Mouse (Mus musculus): ENCODE results near the gene Stx1a.
A peak's percentile ranks its signal among the peaks of the same experiment; 100 is the strongest.

The Stx1a gene

DNA sequence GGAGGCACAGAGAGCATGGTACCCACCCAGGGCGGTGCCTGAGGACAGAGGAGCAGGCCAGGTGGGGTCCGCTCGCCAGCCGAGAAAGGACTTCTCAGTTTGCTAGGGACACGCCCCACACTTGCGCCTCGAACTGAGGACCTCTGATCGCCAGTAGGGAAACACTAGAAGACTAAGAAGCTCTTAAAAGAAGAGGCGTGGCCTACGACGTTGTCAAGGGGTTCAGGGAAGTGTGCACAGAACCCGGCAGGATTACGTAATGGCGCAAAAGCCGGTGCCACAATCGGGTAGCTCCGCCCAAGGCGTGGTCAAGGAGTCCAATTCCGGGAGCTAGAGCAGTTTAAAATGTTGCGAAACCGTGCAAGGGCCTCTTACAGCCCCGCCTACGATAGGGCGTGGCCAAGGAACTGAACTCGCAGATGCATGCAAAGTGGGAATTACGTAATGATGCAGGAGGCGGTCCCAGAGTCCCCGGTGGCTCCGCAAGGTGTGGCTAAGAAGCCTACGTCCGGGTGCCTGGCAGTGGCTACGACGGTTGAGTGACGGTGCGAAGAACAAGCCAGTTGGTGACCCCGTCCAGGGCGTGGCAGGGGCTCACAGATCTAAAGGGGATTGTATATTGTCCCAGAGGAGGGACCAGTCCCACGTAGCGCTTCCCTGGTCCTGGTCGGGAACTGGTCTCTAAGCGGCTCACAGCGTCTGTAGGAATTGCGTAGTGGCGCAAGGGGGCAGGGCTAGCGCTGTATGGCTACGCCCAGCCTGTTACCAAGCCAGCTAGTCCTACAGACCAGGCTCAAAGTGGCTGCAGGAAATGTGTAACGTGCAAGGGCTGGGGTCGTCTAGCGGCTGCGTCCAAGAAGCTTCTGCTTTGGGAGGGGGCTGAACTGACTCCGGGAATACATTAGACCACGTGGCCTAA is 14.4 kb upstream of the Stx1a start, which contains the start of gene Abhd11:
Abhd11 (plus strand) TSS at position 482 of the 919 bp plus-strand sequence.
- peak; percentile 100 for DNase-seq (ENCODE audit: low read depth, low spot score)

DNA sequence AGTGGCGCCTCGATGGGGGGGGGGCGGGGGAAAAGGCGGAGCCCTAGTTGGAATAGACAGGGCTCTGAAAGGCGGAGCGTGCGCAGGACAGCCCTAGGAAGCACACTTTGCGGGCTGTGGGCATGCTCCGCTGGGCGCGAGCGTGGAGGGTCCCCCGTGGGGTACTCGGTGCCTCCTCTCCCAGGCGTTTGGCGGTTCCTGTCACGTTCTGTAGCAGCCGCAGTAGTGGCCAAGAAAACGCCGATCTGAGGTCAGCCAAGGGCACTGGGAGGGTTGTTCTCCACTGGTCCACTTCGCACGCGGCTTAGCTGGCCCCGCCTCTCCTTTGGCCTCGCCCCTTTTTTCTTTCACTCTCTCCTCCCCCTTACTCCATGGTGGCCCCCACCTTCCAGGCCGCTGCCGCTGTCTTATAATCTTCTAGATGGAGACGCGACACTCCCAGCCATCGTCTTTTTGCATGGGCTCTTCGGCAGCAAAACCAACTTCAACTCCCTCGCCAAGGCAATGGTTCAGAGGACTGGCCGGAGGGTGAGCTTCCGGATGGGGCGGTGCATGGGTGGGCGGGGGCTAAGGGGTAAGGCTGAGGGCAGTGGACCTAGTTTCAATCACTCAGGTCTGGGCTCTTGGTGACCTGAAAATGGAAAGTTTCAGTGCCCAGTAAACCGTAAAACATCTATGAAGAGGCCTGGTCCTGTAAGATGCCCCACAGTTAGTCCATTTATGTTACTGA is 13.5 kb upstream of the Stx1a start:
- DNase-seq (ENCODE audit: low read depth, low spot score) = peak; percentile 94

DNA sequence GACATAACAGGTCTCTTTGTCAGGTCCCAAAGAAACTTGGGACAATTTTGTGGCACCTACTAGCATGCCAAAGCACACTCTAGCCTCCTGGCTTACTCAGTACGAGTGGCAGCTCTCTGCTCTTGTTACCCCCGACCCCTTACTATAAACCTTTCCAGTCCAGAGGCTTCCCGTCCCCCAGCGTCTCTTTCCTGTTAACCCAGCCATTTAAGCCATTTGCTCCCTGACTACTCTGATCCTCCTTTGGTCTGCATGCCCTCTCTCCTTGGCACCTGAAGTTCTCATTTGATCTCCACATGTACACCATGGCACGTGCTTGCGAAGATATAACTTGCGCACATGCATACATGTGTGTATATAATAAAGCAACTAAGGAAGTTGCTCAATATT is 13.0 kb upstream of the Stx1a start:
- peak; percentile 17 for DNase-seq (ENCODE audit: low read depth, low spot score)

DNA sequence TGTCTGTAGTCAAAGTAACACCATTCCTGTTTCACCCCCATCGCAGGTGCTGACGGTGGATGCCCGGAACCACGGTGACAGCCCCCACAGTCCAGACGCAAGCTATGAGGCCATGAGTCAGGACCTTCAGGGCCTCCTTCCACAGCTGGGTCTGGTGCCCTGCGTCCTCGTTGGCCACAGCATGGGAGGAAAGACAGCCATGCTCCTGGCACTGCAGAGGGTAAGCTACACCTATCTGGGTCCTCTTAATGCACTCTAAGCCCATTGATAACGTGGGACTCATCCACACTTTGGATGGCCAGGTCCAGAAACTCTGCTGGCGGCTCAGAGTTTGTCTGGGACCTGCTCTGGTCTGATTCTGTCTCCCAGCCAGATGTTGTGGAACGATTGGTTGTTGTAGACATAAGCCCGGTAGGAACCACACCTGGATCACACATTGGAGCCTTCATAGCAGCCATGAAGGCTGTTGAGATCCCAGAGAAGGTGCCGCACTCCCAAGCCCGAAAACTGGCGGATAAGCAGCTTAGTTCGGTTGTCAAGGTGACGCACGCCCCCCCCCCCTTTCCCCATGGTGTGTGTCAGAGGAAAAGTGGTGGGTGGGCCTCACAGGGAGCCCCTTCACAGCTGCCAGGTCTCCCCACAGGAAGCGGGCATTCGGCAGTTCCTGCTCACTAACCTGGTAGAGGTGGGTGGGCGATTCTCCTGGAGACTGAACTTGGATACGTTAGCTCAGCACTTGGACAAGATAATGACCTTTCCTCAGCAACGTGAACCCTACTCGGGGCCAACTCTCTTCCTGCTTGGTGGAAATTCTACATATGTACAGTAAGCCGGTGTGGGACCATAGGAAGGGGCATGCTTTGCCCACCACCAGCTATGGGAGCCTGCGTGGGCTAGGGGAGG is 12.2 kb upstream of the Stx1a start:
- no peak for DNase-seq (ENCODE audit: low read depth, low spot score)

DNA sequence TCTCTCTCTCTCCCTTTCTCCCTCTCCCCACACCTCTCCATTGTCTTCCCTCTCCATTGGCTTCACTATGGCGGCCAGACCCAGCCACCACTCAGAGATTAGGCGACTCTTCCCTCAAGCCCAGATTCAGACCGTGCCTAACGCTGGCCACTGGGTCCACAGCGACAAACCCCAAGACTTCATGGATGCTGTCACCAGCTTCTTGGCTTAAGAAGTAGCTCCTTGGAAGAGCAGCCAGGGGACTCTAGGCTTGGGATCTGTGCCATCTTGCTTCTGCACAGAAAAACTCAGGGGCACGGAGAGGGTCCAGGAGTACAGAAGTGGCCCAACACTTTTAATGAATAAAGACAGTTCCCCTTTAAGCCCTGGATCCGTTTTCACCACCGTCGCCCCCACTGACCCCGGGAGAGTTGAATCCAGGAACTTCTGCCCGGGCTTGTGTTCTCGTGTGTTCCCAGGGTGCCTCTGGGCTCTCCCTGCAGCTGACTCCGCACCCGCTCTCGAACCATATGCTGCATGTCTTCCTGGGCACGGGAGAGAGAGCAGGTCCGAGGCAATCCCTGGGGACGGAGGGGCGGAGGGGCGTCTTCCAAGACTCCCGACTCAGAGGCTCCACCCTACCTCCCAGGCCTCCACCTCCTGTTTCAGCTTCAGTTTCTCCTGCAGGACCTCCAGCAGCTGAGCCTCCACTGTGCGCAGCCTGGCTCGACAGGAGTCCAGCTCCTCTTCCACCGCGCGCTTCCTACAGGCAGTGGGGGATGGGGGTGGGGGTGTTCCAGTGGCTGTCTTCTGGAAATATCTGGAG is 11.3 kb upstream of the Stx1a start:
- peak; percentile 18 for DNase-seq (ENCODE audit: low read depth, low spot score)

DNA sequence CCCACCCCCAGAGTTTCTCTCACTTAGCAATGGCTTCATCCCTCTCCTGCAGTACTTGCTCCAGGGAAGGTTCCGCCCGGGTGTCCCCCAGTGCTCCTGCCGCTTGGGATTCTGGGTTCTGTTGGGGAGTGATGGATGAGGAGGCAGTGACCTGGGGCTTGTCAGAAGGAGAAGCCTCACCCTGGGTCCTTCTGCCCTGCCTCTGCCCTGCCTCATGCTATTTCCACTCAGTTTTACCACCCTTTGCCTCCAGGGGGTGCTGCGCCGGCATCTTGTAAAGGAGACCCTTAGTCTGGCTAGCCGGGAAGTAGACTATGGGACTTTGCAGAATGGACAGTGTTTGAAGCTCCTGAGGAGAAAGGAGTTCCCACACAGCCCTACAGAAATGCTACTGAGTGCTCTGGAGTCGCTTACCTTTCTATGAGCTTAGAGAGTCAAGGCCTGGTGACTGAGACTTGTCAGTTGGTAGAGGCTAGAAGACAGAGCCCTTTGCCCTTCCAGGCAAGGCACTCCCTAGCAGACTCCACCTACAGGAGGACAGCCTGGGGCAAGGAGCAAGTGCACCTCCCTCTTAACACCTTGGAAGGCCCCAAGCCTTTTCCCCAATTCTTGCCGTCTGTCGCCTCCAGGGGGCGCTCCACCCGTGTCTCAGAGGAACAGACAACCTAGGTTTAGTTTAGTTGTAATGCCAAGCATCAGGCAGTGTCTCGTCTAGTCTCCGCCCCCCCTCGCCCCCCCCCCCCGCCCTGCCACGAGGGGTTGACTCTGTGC is 10.4 kb upstream of the Stx1a start:
- peak; percentile 92 for DNase-seq (ENCODE audit: low read depth, low spot score)

DNA sequence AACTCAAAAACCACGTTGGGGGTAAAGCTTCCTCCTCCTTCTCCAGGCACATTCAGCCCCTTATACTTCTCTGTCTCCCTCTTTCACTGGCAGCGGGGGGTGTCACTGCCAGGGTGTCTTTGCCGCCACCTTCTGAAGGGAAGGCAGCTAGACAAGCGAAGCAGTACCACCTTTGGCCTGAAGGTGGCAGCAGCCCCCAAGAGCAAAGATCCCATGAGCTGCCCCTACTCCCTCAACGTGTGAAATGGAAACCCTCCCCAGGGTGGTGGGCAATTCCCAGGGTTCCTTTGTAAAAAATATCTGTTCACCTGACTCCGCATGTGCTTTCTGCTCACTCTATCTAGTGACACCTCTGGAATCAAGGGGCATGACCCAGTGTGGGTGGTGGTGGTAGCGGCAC is 7.8 kb upstream of the Stx1a start:
- DNase-seq (ENCODE audit: low read depth, low spot score) = peak; percentile 93

DNA sequence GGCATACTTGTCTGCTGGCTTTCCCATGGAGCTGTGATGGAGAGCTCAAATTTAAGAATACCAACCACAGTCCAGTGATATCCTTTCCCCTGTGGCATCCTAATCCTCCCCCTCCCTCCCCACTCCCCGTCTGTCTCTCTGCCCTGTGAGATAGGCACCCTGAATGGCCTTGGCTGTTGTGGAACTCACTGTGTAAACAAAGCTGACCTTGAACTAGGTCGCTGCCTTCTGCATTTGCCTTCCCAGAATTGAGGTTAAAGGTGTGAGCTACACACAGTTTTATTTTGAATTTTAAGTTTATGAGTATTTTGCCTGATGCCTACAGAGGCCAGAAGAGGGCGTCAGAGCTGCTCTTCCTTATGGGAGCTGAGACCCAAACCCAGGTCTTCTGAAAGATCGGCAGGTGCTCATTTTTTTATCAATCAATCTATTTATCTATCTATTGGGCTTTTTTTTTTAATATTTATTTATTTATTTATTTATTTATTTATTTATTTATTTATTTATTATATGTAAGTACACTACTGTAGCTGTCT is 7.0 kb upstream of the Stx1a start:
- peak; percentile 50 for DNase-seq (ENCODE audit: low read depth, low spot score)

DNA sequence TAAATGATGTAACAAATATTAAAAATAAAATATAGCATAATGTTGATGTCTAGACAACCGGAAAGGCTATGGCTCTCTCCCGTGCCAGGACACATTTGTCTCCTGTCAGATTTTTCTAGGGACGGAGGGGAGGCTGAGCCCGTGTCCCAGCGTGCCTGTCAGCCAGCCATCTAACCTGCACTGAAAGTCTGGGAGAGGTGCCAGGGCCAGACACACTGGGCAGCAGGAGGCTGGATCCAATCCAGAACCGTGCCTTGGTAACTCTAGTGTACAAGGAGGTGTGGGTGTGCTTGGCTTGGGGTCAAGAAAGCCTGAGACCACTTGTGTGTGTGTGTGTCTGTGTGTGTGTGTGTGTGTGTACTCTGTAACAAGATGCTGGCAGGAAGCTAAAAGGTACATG is 1.5 kb upstream of the Stx1a start:
- no peak for DNase-seq (ENCODE audit: low read depth, low spot score)

DNA sequence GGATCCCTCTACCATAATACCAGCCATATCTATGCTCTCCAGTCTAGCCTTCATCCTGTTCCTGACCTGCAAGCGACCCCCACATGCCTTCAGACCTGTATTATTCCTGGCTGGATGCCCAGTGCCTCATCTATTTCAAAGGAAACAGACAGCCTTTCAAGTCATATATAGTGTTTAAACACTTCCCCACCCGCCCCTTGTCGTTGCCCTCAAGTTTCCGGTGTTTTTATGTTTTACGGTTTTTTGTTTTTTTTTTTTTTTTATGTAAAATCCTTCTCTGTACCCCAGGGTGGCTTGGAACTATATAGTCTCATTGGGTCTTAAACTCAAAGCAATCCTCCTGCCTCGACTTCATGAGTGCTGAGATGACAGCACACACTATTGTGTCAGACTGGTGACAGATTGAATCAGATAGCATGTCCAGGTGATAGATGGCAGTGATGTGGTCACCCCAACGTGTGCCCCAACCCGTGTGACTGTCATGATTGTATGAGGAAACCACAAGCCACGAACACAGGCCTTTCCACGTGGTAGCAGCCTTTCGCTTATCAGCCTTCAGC is 1.5 kb downstream of the Stx1a start:
- peak; percentile 83 for DNase-seq (ENCODE audit: low read depth, low spot score)

DNA sequence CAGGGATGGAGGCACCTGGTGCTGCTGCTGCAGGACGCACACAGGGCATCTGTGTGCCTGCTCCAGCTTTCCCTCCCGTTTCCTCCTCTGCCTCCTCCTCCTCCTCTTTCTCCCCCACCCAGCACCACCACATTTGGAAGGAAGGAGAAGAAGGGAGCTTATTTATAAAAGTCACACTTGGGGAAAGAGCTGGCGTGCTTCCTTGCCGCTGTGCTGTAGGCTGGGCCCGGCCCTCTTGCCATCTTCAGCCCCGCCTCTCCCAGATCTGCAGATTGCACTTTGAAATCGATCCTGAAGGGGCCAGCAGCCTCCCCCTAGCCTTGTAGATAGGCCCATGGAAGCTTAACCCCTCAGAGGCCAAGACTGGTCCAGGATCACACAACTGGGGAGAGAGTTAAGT is 2.6 kb downstream of the Stx1a start:
- DNase-seq (ENCODE audit: low read depth, low spot score) = peak; percentile 30

DNA sequence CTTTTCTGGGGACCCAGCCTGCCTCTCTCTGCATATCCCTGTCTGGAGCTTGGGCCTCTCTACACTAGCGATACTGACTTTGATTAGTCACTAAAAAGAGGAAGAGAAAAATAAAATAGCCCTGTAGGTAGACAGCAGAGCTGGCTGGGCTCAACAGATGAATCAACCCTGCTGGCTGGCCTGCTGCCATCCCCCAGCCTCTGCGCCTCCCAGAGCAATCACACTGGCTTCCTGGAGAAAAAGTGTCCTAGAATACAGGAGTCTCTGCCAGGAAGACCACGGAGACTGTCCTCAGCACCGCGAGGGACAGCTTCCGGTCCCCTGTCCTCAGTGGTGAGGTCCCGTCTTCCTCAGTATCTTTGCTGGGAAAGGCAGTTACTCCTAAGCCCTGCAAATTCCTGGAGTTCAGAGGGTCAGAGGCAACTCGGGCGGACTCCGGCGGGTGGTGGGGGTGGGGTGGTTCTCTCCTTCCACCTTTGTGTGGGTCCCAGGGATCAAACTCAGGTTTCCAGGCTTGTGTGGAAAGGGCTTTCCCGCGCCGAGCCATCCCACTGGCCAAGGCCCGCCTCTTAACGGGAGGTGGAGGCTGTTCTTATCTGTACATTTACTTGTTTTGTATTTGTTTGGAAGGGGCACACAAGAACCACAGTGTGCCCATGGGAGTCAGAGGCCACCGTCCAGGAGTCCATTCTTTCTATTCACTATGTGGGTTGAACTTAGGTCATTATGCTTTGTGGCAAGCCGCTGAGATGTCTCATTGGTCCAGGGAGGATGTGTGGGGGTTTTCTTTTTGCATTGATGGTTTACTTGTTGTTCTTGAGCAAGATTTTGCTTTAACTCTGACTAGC is 5.9 kb downstream of the Stx1a start:
- no peak for DNase-seq (ENCODE audit: low read depth, low spot score)

DNA sequence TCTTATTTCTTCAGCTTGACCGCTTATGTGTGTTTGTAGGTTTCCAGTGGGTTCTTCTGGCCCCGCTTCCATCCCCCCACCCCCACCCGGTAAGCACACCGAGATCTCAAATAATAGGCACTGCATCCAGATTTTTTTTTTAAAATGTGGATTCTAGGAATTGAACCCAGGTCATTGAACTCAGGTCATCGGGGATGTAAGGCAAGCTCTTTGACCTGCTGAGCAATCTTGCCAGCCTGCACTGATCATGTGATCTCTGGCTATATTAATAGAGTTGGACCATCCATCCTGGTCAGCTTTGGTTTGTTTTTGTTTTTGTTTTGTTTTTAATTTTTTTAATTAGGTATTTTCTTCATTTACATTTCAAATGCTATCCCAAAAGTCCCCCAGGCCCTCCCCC is 9.3 kb downstream of the Stx1a start:
- DNase-seq (ENCODE audit: low read depth, low spot score) = no peak

DNA sequence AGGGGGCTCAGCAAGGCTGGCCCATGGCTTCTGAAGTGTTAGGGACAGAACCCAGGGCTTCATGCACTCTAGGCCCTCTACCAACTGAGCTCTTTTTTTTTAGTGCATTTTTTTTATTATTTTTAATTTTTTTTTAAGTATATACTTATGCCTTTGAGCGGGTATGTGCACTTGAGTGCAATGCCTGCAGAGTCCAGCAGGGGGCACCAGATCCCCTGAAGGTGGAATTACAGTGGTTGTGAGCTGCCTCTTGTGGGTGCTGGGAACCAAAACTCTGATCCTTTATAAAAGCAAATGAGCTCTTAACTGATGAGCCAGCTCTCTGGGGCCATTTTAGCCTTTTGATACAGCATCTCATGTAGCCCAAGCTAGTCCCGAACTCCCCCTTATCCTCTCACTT is 11.3 kb downstream of the Stx1a start:
- peak; percentile 42 for DNase-seq (ENCODE audit: low read depth, low spot score)

DNA sequence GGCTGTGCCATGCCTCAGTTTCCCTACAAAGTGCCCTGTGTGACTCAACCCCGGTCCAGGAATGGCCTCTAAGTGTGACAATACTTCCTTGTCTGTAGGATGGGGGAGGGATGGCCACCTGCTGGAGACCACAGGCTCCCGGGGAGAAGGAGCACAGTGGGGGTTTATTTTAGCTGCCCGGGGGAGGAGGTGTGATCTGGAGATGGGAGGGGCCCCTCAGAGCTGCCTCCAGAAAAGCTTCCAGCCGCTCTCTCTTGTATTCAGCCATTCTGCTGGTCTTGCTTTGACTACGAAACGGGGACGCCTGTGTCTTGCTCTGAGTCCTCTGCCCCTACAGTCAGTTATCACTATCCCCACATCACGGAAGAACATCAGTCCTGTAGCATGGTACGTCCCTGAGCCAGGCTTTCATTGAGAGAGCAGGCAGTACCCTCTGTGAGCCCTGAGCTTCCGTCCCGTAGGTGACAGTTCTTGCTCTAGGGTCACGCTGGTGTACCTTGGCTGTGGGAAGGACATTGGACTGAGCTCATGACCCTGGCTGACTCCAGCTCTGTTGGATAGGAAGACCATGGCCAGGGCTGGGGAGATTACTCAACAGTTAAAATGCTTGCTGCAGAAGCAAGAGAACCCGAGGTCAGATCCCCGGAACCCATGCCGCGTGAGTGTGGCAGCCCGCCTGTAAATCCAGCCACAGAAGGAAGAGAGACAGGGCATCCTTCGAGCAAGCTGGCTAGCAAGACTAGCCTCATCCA is 12.5 kb downstream of the Stx1a start:
- no peak for DNase-seq (ENCODE audit: low read depth, low spot score)

DNA sequence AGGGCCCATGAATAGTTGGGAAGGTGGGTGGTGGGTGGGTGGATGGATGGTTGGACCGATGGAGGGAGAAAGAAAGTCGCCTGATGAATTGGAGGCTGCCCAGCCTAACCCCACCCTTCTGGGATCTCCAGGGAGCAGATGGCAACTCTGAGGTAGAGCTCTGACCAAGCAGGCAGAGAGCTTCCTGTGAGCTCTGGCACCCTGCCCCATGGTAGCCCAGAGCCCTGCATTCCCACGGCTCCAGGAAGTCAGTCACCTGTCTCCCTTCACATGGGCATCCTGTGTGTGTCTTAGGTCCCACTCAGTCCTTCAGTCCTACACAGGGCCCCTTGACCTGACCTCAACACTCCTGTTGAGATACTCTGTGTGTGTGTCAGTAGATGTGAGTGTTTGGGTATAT is 14.7 kb downstream of the Stx1a start:
- no peak for DNase-seq (ENCODE audit: low read depth, low spot score)

DNA sequence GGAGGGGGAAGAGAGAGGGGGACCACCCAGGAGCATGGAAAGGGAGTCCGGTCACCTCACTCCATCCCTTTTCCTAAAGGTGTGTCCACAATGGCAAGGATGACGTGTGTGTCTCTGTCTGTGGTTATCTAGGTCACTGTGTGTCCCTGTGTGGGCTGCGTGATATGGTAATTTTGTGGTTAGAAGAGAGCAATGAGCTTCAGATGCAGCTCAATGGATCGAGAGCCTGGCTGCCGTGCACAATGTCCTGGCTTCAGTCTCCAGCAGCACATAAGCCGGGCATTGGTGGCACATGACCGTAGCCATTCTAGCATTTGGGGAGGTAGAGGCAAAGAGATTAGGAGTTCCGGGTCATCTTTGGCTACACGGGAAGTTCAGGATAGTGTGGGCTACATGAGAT is 16.3 kb downstream of the Stx1a start:
- DNase-seq (ENCODE audit: low read depth, low spot score) = no peak

DNA sequence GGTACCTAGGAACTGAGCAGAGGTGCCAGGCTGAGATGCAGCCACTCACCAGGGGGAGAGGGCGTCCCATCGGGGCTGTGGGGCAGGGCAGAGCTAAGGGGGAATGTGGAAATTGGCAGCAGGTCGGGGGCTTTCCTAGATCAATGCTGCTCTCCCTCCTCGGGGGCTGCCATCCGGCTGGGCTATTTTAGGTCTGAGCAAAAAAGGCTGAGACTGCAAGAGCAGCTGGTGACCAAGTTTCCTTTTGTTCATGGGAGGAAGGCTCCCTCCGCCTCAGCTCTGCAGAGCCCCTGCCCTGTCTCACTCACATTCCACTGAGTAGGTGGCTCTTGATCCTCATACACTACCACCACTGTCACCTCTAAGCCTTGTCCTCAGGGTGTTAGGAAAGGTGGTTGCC is 16.8 kb downstream of the Stx1a start:
- DNase-seq (ENCODE audit: low read depth, low spot score) = no peak

Data from CD4-positive, CD25-positive, alpha-beta regulatory T cell, adult 2 months (primary cell).